In genomic region chr10:70309416-70309815, GRCm38 (mm10) we compare ENCODE assay signal across 22 mouse cellular contexts.
DNase-seq lines count a peak whose midpoint lies in the region; ATAC-seq and TF ChIP-seq lines count a peak whose summit lies in the region.
"Had no signal": no experiment of that assay in that cellular context is flagged by ENCODE, and none has a peak within 500 bp of the region (broad histone marks: within the 10 kb centered on the region; RNA-seq: fewer than 3 reads in every experiment).

No protein-coding gene starts in this region.

- no peaks in the 10 kb centered on the region for H3K36me3 ChIP-seq in kidney, adult 2 months (ENCODE audit: control insufficient read depth, insufficient read depth, low read length)
- no peaks in the 10 kb centered on the region for H3K36me3 ChIP-seq in kidney, embryonic 15.5 days
- H3K36me3 ChIP-seq in kidney, embryonic 14.5 days (ENCODE audit: control insufficient read depth, insufficient read depth, low read length): no peaks in the 10 kb centered on the region
- H3K36me3 ChIP-seq: G1E had no signal

- H3K4me1 ChIP-seq in kidney, adult 2 months (ENCODE audit: control insufficient read depth, insufficient read depth, low read length): no peaks in the 10 kb centered on the region; the same call in 1 of the 2 replicates
- no peaks in the 10 kb centered on the region for H3K4me1 ChIP-seq in kidney, embryonic 15.5 days
- no peaks in the 10 kb centered on the region for H3K4me1 ChIP-seq in kidney, embryonic 14.5 days (ENCODE audit: control insufficient read depth, insufficient read depth, low read length)

- H3K4me3 ChIP-seq in kidney, adult 2 months (ENCODE audit: insufficient read depth, low read depth, low read length): no peak overlapping the region
- no peak overlapping the region for H3K4me3 ChIP-seq in kidney, embryonic 15.5 days (replicated peaks)
- H3K4me3 ChIP-seq in kidney, embryonic 14.5 days (ENCODE audit: low read length): no peak overlapping the region

- H3K9me3 ChIP-seq in kidney, embryonic 15.5 days (replicated peaks): no peaks in the 10 kb centered on the region
- H3K9me3 ChIP-seq in kidney, embryonic 14.5 days (ENCODE audit: control insufficient read depth, low read length): peaks cover 3% of the 10 kb centered on the region

- no peak for TF ChIP-seq POLR2A in kidney, adult 2 months (IDR thresholded peaks at IDR 0.05; ENCODE audit: low read depth, low read length)

- no peak overlapping the region for H3K4me2 ChIP-seq in kidney, embryonic 15.5 days
- H3K4me2 ChIP-seq in kidney, embryonic 14.5 days (replicated peaks; ENCODE audit: low read depth, low read length): no peak overlapping the region

- H3K27ac ChIP-seq in kidney, adult 2 months (ENCODE audit: insufficient read depth, low read depth, low read length): peak overlapping the region; percentile 62
- no peak overlapping the region for H3K27ac ChIP-seq in kidney, embryonic 15.5 days
- no peak overlapping the region for H3K27ac ChIP-seq in kidney, embryonic 14.5 days (ENCODE audit: low read depth, low read length)

- no peak for TF ChIP-seq CTCF in kidney, adult 2 months (conservative IDR thresholded peaks at IDR 0.05; ENCODE audit: insufficient read depth, insufficient read length, low read depth, low read length)

- H3K9ac ChIP-seq in kidney, embryonic 15.5 days: no peak overlapping the region
- no peak overlapping the region for H3K9ac ChIP-seq in kidney, embryonic 14.5 days (ENCODE audit: low read depth, low read length)

- H3K27me3 ChIP-seq in kidney, adult 2 months (replicated peaks; ENCODE audit: control insufficient read depth, insufficient read depth, low read length): no peaks in the 10 kb centered on the region
- H3K27me3 ChIP-seq in kidney, embryonic 15.5 days: no peaks in the 10 kb centered on the region
- H3K27me3 ChIP-seq in kidney, embryonic 14.5 days (ENCODE audit: control insufficient read depth, insufficient read depth, low read length): no peaks in the 10 kb centered on the region
- H3K27me3 ChIP-seq: CH12.LX, Patski had no signal

- peak; percentile 38 for DNase-seq in kidney, adult 11 months
- no peak for DNase-seq in kidney, adult 18-20 months
- peak; percentile 78 for DNase-seq in kidney, adult 2 months
- DNase-seq in kidney, adult 9 months: peak; percentile 70
- no peak for DNase-seq in kidney, postnatal 25 days
- DNase-seq in kidney, postnatal 36 days: peak; percentile 38 to 53
- DNase-seq: adrenal gland, adult 2 months; adrenal gland, adult 8-10 months; adrenal gland, postnatal 10 days; adrenal gland, postnatal 14 days; adrenal gland, postnatal 25 days; adrenal gland, postnatal 36 days; B cell, adult 2 months; cerebellum, adult 11 months; cerebellum, adult 11-12 months had no signal

- no peak for ATAC-seq in kidney, embryonic 15.5 days (replicated peaks; ENCODE audit: low FRiP score)
- no peak for ATAC-seq in kidney, embryonic 14.5 days (ENCODE audit: low FRiP score, low TSS enrichment)
- ATAC-seq: activated CD4-positive, CD25-positive, alpha-beta regulatory T cell, adult 4 months; CD4-positive, CD25-positive, alpha-beta regulatory T cell, adult 4 months; Patski had no signal

- 64% methylated on average over 8 of the region's 8 CpGs for WGBS in kidney, adult 2 months
- WGBS in kidney, embryonic 15.5 days: 95% methylated on average over 8 of the region's 8 CpGs
- WGBS in kidney, embryonic 14.5 days: 88% methylated on average over 8 of the region's 8 CpGs

Comparison
In these comparisons a context has a peak if more than half of its experiments do, and no peak if none do; other contexts are left out.
1. DNase-seq: peak in kidney, adult 11 months (single experiment), kidney, adult 2 months (single experiment), kidney, adult 9 months (single experiment) and kidney, postnatal 36 days (2 of 2); none in kidney, adult 18-20 months (single experiment) and kidney, postnatal 25 days (0 of 2).